Mouse (Mus musculus): ENCODE measurements around the gene Zfr2. TPM values are rescaled to one million over a fixed set of nuclear protein-coding genes. Genes with fewer than 3 reads are reported as not detected.

Zfr2 gene
- polyA plus RNA-seq, 1 experiment from 2014 or later: 2.1 TPM

- WGBS: 12% methylated on average over 37 of the region's 37 CpGs
- Histone ChIP-seq H3K4me3 (ENCODE audit: low read depth, low read length) (peak overlapping the region; percentile 24), H3K36me3 (ENCODE audit: control insufficient read depth, insufficient read depth, low read length) (peaks cover 4% of the 10 kb centered on the region; the same call in 1 of the 2 replicates), H3K4me2 (replicated peaks; ENCODE audit: low read depth) (peak overlapping the region; percentile 46), H3K27ac (replicated peaks) (peak overlapping the region; percentile 93), H3K9me3 (ENCODE audit: control insufficient read depth, low read length) (no peaks in the 10 kb centered on the region), H3K4me1 (replicated peaks; ENCODE audit: control insufficient read depth, insufficient read depth) (peaks cover 2% of the 10 kb centered on the region; the same call in 1 of the 2 replicates), H3K27me3 (ENCODE audit: control insufficient read depth, insufficient read depth, low read length) (no peaks in the 10 kb centered on the region), H3K9ac (ENCODE audit: low read length) (peak overlapping the region; percentile 61)
- peak; percentile 37; the same call in 1 of the 2 replicates for ATAC-seq (ENCODE audit: low FRiP score, low TSS enrichment)
- TF ChIP-seq CTCF (IDR thresholded peaks at IDR 0.05; ENCODE audit: low read depth) (no peak), EP300 (optimal IDR thresholded peaks at IDR 0.05) (no peak)
- peak; percentile 69 for DNase-seq (ENCODE audit: low spot score)
Observed at GRCm38 (mm10) chr10:81193991-81194774, 38.8 kb upstream of the Zfr2 start.

GRCm38 (mm10) chr10:81195300-81195699 lies 37.7 kb upstream of the Zfr2 start:
- H3K9ac ChIP-seq (ENCODE audit: low read length): peak overlapping the region; percentile 61
- peaks cover 2% of the 10 kb centered on the region; the same call in 1 of the 2 replicates for H3K4me1 ChIP-seq (replicated peaks; ENCODE audit: control insufficient read depth, insufficient read depth)
- DNase-seq (ENCODE audit: low spot score) (no peak), ATAC-seq (ENCODE audit: low FRiP score, low TSS enrichment) (peak; percentile 13; the same call in 1 of the 2 replicates)
- WGBS: 65% methylated on average over 4 of the region's 4 CpGs
- peak overlapping the region; percentile 24 for H3K4me3 ChIP-seq (ENCODE audit: low read depth, low read length)
- no peaks in the 10 kb centered on the region for H3K27me3 ChIP-seq (ENCODE audit: control insufficient read depth, insufficient read depth, low read length)
- peak overlapping the region; percentile 46 for H3K4me2 ChIP-seq (replicated peaks; ENCODE audit: low read depth)
- TF ChIP-seq EP300 (optimal IDR thresholded peaks at IDR 0.05): no peak
- TF ChIP-seq CTCF (IDR thresholded peaks at IDR 0.05; ENCODE audit: low read depth): no peak
- no peaks in the 10 kb centered on the region for H3K9me3 ChIP-seq (ENCODE audit: control insufficient read depth, low read length)
- no peaks in the 10 kb centered on the region for H3K36me3 ChIP-seq (ENCODE audit: control insufficient read depth, insufficient read depth, low read length)
- H3K27ac ChIP-seq (replicated peaks): peak overlapping the region; percentile 93

- peak overlapping the region; percentile 93 for H3K27ac ChIP-seq (replicated peaks)
- peaks cover 2% of the 10 kb centered on the region; the same call in 1 of the 2 replicates for H3K4me1 ChIP-seq (replicated peaks; ENCODE audit: control insufficient read depth, insufficient read depth)
- H3K36me3 ChIP-seq (ENCODE audit: control insufficient read depth, insufficient read depth, low read length): no peaks in the 10 kb centered on the region
- WGBS: 60% methylated on average over 11 of the region's 11 CpGs
- no peak overlapping the region for H3K4me3 ChIP-seq (ENCODE audit: low read depth, low read length)
- ATAC-seq (ENCODE audit: low FRiP score, low TSS enrichment) (no peak), DNase-seq (ENCODE audit: low spot score) (no peak)
- no peak overlapping the region for H3K4me2 ChIP-seq (replicated peaks; ENCODE audit: low read depth)
- no peaks in the 10 kb centered on the region for H3K27me3 ChIP-seq (ENCODE audit: control insufficient read depth, insufficient read depth, low read length)
- TF ChIP-seq EP300 (optimal IDR thresholded peaks at IDR 0.05) (no peak), CTCF (IDR thresholded peaks at IDR 0.05; ENCODE audit: low read depth) (no peak)
- H3K9me3 ChIP-seq (ENCODE audit: control insufficient read depth, low read length): no peaks in the 10 kb centered on the region
- H3K9ac ChIP-seq (ENCODE audit: low read length): no peak overlapping the region
Observed at GRCm38 (mm10) chr10:81196470-81197065, 36.4 kb upstream of the Zfr2 start.

GRCm38 (mm10) chr10:81197305-81197704 lies 35.6 kb upstream of the Zfr2 start:
- Histone ChIP-seq H3K4me3 (ENCODE audit: low read depth, low read length) (no peak overlapping the region), H3K9ac (ENCODE audit: low read length) (no peak overlapping the region), H3K4me1 (replicated peaks; ENCODE audit: control insufficient read depth, insufficient read depth) (0 out of 2 replicates have a peak, but pooled peaks cover 2% of the 10 kb centered on the region), H3K4me2 (replicated peaks; ENCODE audit: low read depth) (no peak overlapping the region), H3K9me3 (ENCODE audit: control insufficient read depth, low read length) (no peaks in the 10 kb centered on the region), H3K36me3 (ENCODE audit: control insufficient read depth, insufficient read depth, low read length) (no peaks in the 10 kb centered on the region), H3K27ac (replicated peaks) (no peak overlapping the region), H3K27me3 (ENCODE audit: control insufficient read depth, insufficient read depth, low read length) (no peaks in the 10 kb centered on the region)
- DNase-seq (ENCODE audit: low spot score) (no peak), ATAC-seq (ENCODE audit: low FRiP score, low TSS enrichment) (no peak)
- TF ChIP-seq EP300 (optimal IDR thresholded peaks at IDR 0.05) (no peak), CTCF (IDR thresholded peaks at IDR 0.05; ENCODE audit: low read depth) (no peak)
- WGBS: 48% methylated on average over 6 of the region's 6 CpGs

GRCm38 (mm10) chr10:81198230-81198629 lies 34.7 kb upstream of the Zfr2 start:
- WGBS: 3% methylated on average over 9 of the region's 9 CpGs
- Histone ChIP-seq H3K4me3 (ENCODE audit: low read depth, low read length) (no peak overlapping the region), H3K9ac (ENCODE audit: low read length) (no peak overlapping the region), H3K36me3 (ENCODE audit: control insufficient read depth, insufficient read depth, low read length) (no peaks in the 10 kb centered on the region), H3K27me3 (ENCODE audit: control insufficient read depth, insufficient read depth, low read length) (no peaks in the 10 kb centered on the region), H3K9me3 (ENCODE audit: control insufficient read depth, low read length) (no peaks in the 10 kb centered on the region), H3K27ac (replicated peaks) (no peak overlapping the region), H3K4me2 (replicated peaks; ENCODE audit: low read depth) (no peak overlapping the region), H3K4me1 (replicated peaks; ENCODE audit: control insufficient read depth, insufficient read depth) (no peaks in the 10 kb centered on the region)
- peak; percentile 70 for DNase-seq (ENCODE audit: low spot score)
- TF ChIP-seq CTCF (IDR thresholded peaks at IDR 0.05; ENCODE audit: low read depth): peak; percentile 90
- no peak for TF ChIP-seq EP300 (optimal IDR thresholded peaks at IDR 0.05)
- no peak for ATAC-seq (ENCODE audit: low FRiP score, low TSS enrichment)

GRCm38 (mm10) chr10:81198990-81199389 lies 34.0 kb upstream of the Zfr2 start:
- TF ChIP-seq EP300 (optimal IDR thresholded peaks at IDR 0.05) (no peak), CTCF (IDR thresholded peaks at IDR 0.05; ENCODE audit: low read depth) (0 out of 2 replicates have a peak, but pooled peaks have one; percentile 4)
- Histone ChIP-seq H3K4me2 (replicated peaks; ENCODE audit: low read depth) (no peak overlapping the region), H3K9me3 (ENCODE audit: control insufficient read depth, low read length) (no peaks in the 10 kb centered on the region), H3K27ac (replicated peaks) (no peak overlapping the region), H3K4me1 (replicated peaks; ENCODE audit: control insufficient read depth, insufficient read depth) (no peaks in the 10 kb centered on the region), H3K36me3 (ENCODE audit: control insufficient read depth, insufficient read depth, low read length) (no peaks in the 10 kb centered on the region), H3K27me3 (ENCODE audit: control insufficient read depth, insufficient read depth, low read length) (no peaks in the 10 kb centered on the region), H3K4me3 (ENCODE audit: low read depth, low read length) (no peak overlapping the region), H3K9ac (ENCODE audit: low read length) (no peak overlapping the region)
- ATAC-seq (ENCODE audit: low FRiP score, low TSS enrichment) (no peak), DNase-seq (ENCODE audit: low spot score) (no peak)
- WGBS: 86% methylated on average over 6 of the region's 6 CpGs

All from stomach, postnatal 0 days (tissue).